Mouse (Mus musculus) myocyte (in vitro differentiated cells): ENCODE results near the gene Lfng. TPM values are rescaled to one million over a fixed set of nuclear protein-coding genes. Genes with fewer than 3 reads are reported as not detected.

ENCODE experiments used
- H3K27me3 ChIP-seq: one replicate; pipeline ENCODE4 v1.6.1; 2011; ENCODE audit not compliant: control insufficient read depth, insufficient read depth, insufficient read length
- H3K36me3 ChIP-seq: one replicate; pipeline ENCODE4 v1.6.1; 2011; ENCODE audit not compliant: control insufficient read depth, insufficient read depth
- H3K4me2 ChIP-seq: one replicate; pipeline ENCODE4 v1.6.1; 2011; ENCODE audit warnings: low read depth, control low read depth
- H3K4me3 ChIP-seq: one replicate; pipeline ENCODE4 v1.5.1; 2011; ENCODE audit warnings: mild to moderate bottlenecking, control low read depth, moderate library complexity
- H3K79me2 ChIP-seq: one replicate; pipeline ENCODE4 v1.6.1; 2011; ENCODE audit not compliant: control insufficient read depth, insufficient read depth
- H3ac ChIP-seq: one replicate; pipeline ENCODE4 v1.6.1; 2011; ENCODE audit not compliant: control insufficient read depth, insufficient read length
- CEBPB ChIP-seq: IDR thresholded peaks from 2 replicates; pipeline ENCODE4 v1.6.1; 2011; ENCODE audit warnings: mild to moderate bottlenecking, moderate library complexity; ENCODE audit not compliant: poor library complexity, insufficient read depth, severe bottlenecking
- E2F4 ChIP-seq: IDR thresholded peaks from one replicate; pipeline ENCODE4 v1.6.1; 2011; ENCODE audit warnings: mild to moderate bottlenecking, control low read depth, moderate library complexity; ENCODE audit not compliant: insufficient read depth
- MAX ChIP-seq: IDR thresholded peaks from one replicate; pipeline ENCODE4 v1.6.1; 2011; ENCODE audit warnings: low read depth, mild to moderate bottlenecking, control low read depth
- MYOD1 ChIP-seq, 3 experiments: IDR thresholded peaks; one replicate each; pipeline ENCODE4 v1.6.1; 2011; ENCODE audit warnings: control low read depth in 2 of 3, low read depth in 2 of 3, mild to moderate bottlenecking in 2 of 3, moderate library complexity in 1 of 3; ENCODE audit not compliant: insufficient read length in 2 of 3, control insufficient read depth in 1 of 3
- MYOG ChIP-seq, 3 experiments: IDR thresholded peaks; one replicate each; pipeline ENCODE4 v1.6.1; 2011; ENCODE audit warnings: control low read depth in 2 of 3, low read depth in 2 of 3, mild to moderate bottlenecking in 2 of 3; ENCODE audit not compliant: insufficient read length in 2 of 3, control insufficient read depth in 1 of 3, insufficient read depth in 1 of 3
- POLR2A ChIP-seq: IDR thresholded peaks from one replicate; pipeline ENCODE4 v1.6.1; 2011; ENCODE audit warnings: low read depth, mild to moderate bottlenecking, control low read depth, moderate library complexity; ENCODE audit not compliant: insufficient read length
- POLR2AphosphoS2 ChIP-seq: IDR thresholded peaks from one replicate; pipeline ENCODE4 v1.6.1; 2011; ENCODE audit warnings: low read depth, control low read depth; ENCODE audit not compliant: insufficient read length
- REST ChIP-seq: IDR thresholded peaks from one replicate; pipeline ENCODE4 v1.6.1; 2011; ENCODE audit warnings: mild to moderate bottlenecking, control low read depth, moderate library complexity; ENCODE audit not compliant: insufficient read depth, insufficient read length
- SRF ChIP-seq: IDR thresholded peaks from one replicate; pipeline ENCODE4 v1.6.1; 2011; ENCODE audit warnings: low read depth; ENCODE audit not compliant: control insufficient read depth, insufficient read length
- TCF12 ChIP-seq: IDR thresholded peaks from one replicate; pipeline ENCODE4 v1.6.1; 2011; ENCODE audit warnings: mild to moderate bottlenecking, control low read depth; ENCODE audit not compliant: poor library complexity, insufficient read depth, severe bottlenecking
- TCF3 ChIP-seq: IDR thresholded peaks from one replicate; pipeline ENCODE4 v1.6.1; 2011; ENCODE audit warnings: low read depth, control low read depth; ENCODE audit not compliant: insufficient read length
- USF1 ChIP-seq: IDR thresholded peaks from one replicate; pipeline ENCODE4 v1.6.1; 2011; ENCODE audit warnings: low read depth, mild to moderate bottlenecking, control low read depth, moderate library complexity
- polyA plus RNA-seq: library from polyadenylated mRNA; unstranded; fragments of >200 nt; fragmentation: generic; extraction: Trizol; gene quantifications from one replicate; pipeline ENCODE4 v1.2.1, GENCODE M21; 2012; ENCODE audit warnings: missing spikeins

Gene Lfng
- polyA plus RNA-seq, 1 experiment = 3.1 TPM

DNA sequence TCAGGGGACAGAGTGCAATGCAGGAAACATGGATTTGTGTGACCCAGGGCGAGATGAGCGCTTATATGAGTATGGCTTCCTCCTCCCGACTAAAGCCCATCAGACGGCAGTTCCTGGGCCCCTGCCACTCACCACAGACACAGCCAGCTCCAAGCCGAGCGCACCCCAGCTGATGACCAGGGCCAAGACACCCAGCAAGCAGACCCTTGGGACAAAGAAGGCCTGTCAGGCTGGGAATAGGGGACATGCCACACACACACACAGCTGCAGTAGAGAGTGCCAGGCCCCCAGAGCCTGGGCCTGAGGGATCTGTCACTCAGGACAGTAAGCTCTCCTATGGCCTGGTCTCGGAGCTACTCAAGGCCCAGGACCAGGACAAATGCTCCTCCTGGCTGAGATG lies 26.3 kb downstream of the Lfng start:
- Histone ChIP-seq H3K27me3 (no peaks in the 10 kb centered on the region), H3K79me2 (no peaks in the 10 kb centered on the region), H3K36me3 (no peaks in the 10 kb centered on the region), H3K4me2 (no peak overlapping the region), H3K4me3 (no peak overlapping the region), H3ac (no peak overlapping the region)
- TF ChIP-seq CEBPB (no peak), USF1 (no peak), POLR2A (no peak), REST (no peak), POLR2AphosphoS2 (no peak), SRF (no peak), MYOG (IDR thresholded peaks at IDR 0.05; ENCODE audit: control insufficient read depth in 1 of 3, insufficient read depth in 1 of 3, insufficient read length in 2 of 3, low read depth in 2 of 3) (no peak), MYOD1 (IDR thresholded peaks at IDR 0.05; ENCODE audit: control insufficient read depth in 1 of 3, insufficient read length in 2 of 3, low read depth in 2 of 3) (no peak), TCF12 (no peak), MAX (no peak), TCF3 (no peak)

DNA sequence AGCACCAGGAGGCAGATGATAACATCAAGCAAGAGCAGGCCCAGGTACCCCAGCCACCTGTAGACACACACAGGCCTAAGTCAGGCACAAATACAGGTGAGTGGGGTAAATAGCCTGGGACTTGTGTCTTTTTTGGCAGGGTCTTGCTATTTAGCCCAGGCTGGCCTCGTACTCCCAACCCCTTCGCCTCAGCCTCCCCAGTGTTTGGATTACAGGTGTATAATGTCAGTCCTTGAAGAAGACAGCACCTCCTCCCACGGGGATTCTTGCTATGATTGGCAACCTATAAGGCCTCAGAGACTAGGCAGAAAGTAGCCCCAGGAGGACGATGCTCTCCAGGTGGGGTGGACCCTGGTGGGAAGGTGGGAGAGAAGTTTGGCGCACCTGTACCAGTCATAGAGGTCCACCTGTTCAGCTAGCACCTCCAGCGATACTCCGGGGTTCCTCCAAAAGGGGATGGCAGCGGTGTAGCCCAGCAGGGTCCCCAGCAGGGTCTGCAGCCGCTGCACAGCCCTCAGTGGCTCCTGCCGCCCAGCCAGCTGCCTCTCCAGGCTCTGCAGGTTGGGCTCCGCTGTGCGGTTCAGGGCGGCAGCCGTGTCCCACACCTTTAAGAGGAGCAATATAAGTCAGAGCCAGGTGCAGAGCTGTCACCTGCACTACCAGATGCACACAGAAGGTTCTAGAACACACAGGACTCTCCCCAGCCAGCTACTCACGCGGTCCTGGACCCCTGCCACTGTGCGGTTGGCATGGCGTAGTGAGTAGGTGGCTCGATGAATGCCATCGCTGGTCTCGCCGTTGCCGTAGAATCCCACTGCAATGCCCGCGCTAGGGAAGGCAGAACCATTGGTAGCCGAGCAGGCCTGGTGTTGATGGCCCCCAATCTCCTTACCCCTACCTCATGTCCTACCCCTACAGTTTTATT lies 27.9 kb downstream of the Lfng start:
- H3K36me3 ChIP-seq = no peaks in the 10 kb centered on the region
- no peak overlapping the region for H3K4me2 ChIP-seq
- H3K79me2 ChIP-seq = no peaks in the 10 kb centered on the region
- H3K4me3 ChIP-seq = no peak overlapping the region
- no peaks in the 10 kb centered on the region for H3K27me3 ChIP-seq
- TF ChIP-seq SRF (no peak), REST (no peak), MAX (no peak), POLR2A (no peak), USF1 (no peak), E2F4 (no peak), MYOD1 (IDR thresholded peaks at IDR 0.05; ENCODE audit: control insufficient read depth in 1 of 3, insufficient read length in 2 of 3, low read depth in 2 of 3) (no peak), TCF3 (no peak)
- no peak overlapping the region for H3ac ChIP-seq

GRCm38 (mm10) chr5:140636316-140637057 lies 29.4 kb downstream of the Lfng start:
- no peaks in the 10 kb centered on the region for H3K27me3 ChIP-seq
- no peak overlapping the region for H3K4me2 ChIP-seq
- no peaks in the 10 kb centered on the region for H3K36me3 ChIP-seq
- H3K79me2 ChIP-seq = no peaks in the 10 kb centered on the region
- TF ChIP-seq E2F4 = no peak
- no peak overlapping the region for H3K4me3 ChIP-seq
- H3ac ChIP-seq = no peak overlapping the region

DNA sequence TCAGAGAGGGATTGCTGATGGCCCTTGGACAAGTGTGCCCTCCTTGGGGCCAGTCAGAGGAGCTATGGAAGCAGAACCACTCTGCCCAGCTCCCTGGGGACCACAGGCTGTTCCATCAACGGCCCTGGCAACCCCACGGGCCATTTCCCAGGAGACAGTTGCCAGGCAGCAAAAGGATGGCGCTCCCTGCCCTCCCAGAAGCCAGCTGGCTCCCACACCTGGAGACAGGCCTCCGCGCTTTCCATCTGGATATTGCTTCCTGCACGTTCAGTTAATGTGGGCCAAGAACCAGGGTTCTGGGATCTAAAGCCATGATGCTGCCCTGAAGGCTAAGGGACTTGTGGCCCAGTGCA lies 29.9 kb downstream of the Lfng start:
- TF ChIP-seq REST (no peak), CEBPB (no peak), POLR2A (no peak), POLR2AphosphoS2 (no peak), TCF3 (no peak), SRF (no peak), E2F4 (no peak), MYOG (IDR thresholded peaks at IDR 0.05; ENCODE audit: control insufficient read depth in 1 of 3, insufficient read depth in 1 of 3, insufficient read length in 2 of 3, low read depth in 2 of 3) (no peak), USF1 (no peak), MAX (no peak), TCF12 (no peak), MYOD1 (IDR thresholded peaks at IDR 0.05; ENCODE audit: control insufficient read depth in 1 of 3, insufficient read length in 2 of 3, low read depth in 2 of 3) (no peak)
- no peaks in the 10 kb centered on the region for H3K36me3 ChIP-seq

GRCm38 (mm10) chr5:140637989-140638388 lies 30.9 kb downstream of the Lfng start:
- Histone ChIP-seq H3K36me3 (no peaks in the 10 kb centered on the region), H3K4me3 (no peak overlapping the region), H3ac (no peak overlapping the region), H3K79me2 (no peaks in the 10 kb centered on the region), H3K4me2 (no peak overlapping the region), H3K27me3 (no peaks in the 10 kb centered on the region)
- TF ChIP-seq CEBPB (no peak), TCF12 (no peak), MYOG (IDR thresholded peaks at IDR 0.05; ENCODE audit: control insufficient read depth in 1 of 3, insufficient read depth in 1 of 3, insufficient read length in 2 of 3, low read depth in 2 of 3) (no peak), TCF3 (no peak), POLR2A (no peak), E2F4 (no peak), MAX (no peak), REST (no peak), USF1 (no peak), MYOD1 (IDR thresholded peaks at IDR 0.05; ENCODE audit: control insufficient read depth in 1 of 3, insufficient read length in 2 of 3, low read depth in 2 of 3) (no peak), SRF (no peak), POLR2AphosphoS2 (no peak)

More for the DNA sequence above, 29.9 kb downstream of the Lfng start:
- H3K79me2 ChIP-seq = no peaks in the 10 kb centered on the region
- H3K4me3 ChIP-seq = no peak overlapping the region
- H3ac ChIP-seq = no peak overlapping the region
- H3K27me3 ChIP-seq = no peaks in the 10 kb centered on the region
- H3K4me2 ChIP-seq = no peak overlapping the region
